Mouse (Mus musculus): ENCODE measurements around the gene Bcas1. TPM values are rescaled to one million over a fixed set of nuclear protein-coding genes. Genes with fewer than 3 reads are reported as not detected.

Gene Bcas1
- polyA plus RNA-seq, 1 experiment from 2014 or later = 5.7 TPM

GRCm38 (mm10) chr2:170322013-170322414 lies 105.6 kb downstream of the Bcas1 start:
- no peak overlapping the region for H3K4me3 ChIP-seq
- H3K9me3 ChIP-seq (replicated peaks) = 0 out of 2 replicates have a peak, but pooled peaks cover 2% of the 10 kb centered on the region
- no peak for ATAC-seq
- peaks cover 42% of the 10 kb centered on the region for H3K4me1 ChIP-seq
- peak overlapping the region; percentile 14; the same call in 1 of the 2 replicates for H3K4me2 ChIP-seq
- H3K27me3 ChIP-seq (replicated peaks) = peaks cover 27% of the 10 kb centered on the region
- H3K36me3 ChIP-seq = no peaks in the 10 kb centered on the region
- 0 out of 2 replicates have a peak overlapping the region, but pooled peaks have one; percentile 36 for H3K27ac ChIP-seq
- no peak overlapping the region for H3K9ac ChIP-seq
- 14% methylated on average over 3 of the region's 3 CpGs for WGBS (ENCODE audit: insufficient replicate concordance)

GRCm38 (mm10) chr2:170321579-170321978 lies 106.1 kb downstream of the Bcas1 start:
- no peak overlapping the region for H3K4me3 ChIP-seq
- no peak for ATAC-seq
- peak overlapping the region; percentile 14; the same call in 1 of the 2 replicates for H3K4me2 ChIP-seq
- H3K4me1 ChIP-seq = peaks cover 42% of the 10 kb centered on the region
- WGBS (ENCODE audit: insufficient replicate concordance) = 29% methylated on average over 5 of the region's 5 CpGs
- H3K27me3 ChIP-seq (replicated peaks) = peaks cover 27% of the 10 kb centered on the region
- no peaks in the 10 kb centered on the region for H3K36me3 ChIP-seq
- no peak overlapping the region for H3K9ac ChIP-seq
- H3K27ac ChIP-seq = 0 out of 2 replicates have a peak overlapping the region, but pooled peaks have one; percentile 36
- H3K9me3 ChIP-seq (replicated peaks) = 0 out of 2 replicates have a peak, but pooled peaks cover 2% of the 10 kb centered on the region

- Histone ChIP-seq H3K9ac (peak overlapping the region; percentile 50; the same call in 1 of the 2 replicates), H3K27me3 (replicated peaks) (peaks cover 23% of the 10 kb centered on the region), H3K36me3 (no peaks in the 10 kb centered on the region), H3K4me1 (peaks cover 42% of the 10 kb centered on the region), H3K4me3 (peak overlapping the region; percentile 54), H3K9me3 (replicated peaks) (0 out of 2 replicates have a peak, but pooled peaks cover 2% of the 10 kb centered on the region), H3K27ac (0 out of 2 replicates have a peak overlapping the region, but pooled peaks have one; percentile 30), H3K4me2 (peak overlapping the region; percentile 84)
- 12% methylated on average over 19 of the region's 20 CpGs for WGBS (ENCODE audit: insufficient replicate concordance)
- peak; percentile 53; the same call in 1 of the 2 replicates for ATAC-seq
Observed at GRCm38 (mm10) chr2:170319533-170320463, 107.8 kb downstream of the Bcas1 start.

- Histone ChIP-seq H3K9ac (peak overlapping the region; percentile 41; the same call in 1 of the 2 replicates), H3K27ac (peak overlapping the region; percentile 46; the same call in 1 of the 2 replicates), H3K9me3 (replicated peaks) (0 out of 2 replicates have a peak, but pooled peaks cover 2% of the 10 kb centered on the region), H3K4me2 (peak overlapping the region; percentile 84), H3K4me1 (peaks cover 37% of the 10 kb centered on the region), H3K4me3 (peak overlapping the region; percentile 54), H3K36me3 (no peaks in the 10 kb centered on the region), H3K27me3 (replicated peaks) (peaks cover 14% of the 10 kb centered on the region)
- WGBS (ENCODE audit: insufficient replicate concordance) = 9% methylated on average over 25 of the region's 25 CpGs
- peak; percentile 87 for ATAC-seq
Observed at GRCm38 (mm10) chr2:170318713-170319532, 108.7 kb downstream of the Bcas1 start.

GRCm38 (mm10) chr2:170316774-170317173 lies 110.9 kb downstream of the Bcas1 start:
- no peak for ATAC-seq
- no peaks in the 10 kb centered on the region for H3K36me3 ChIP-seq
- WGBS (ENCODE audit: insufficient replicate concordance) = 71% methylated on average over 4 of the region's 4 CpGs
- H3K4me2 ChIP-seq = no peak overlapping the region
- no peak overlapping the region for H3K4me3 ChIP-seq
- no peaks in the 10 kb centered on the region for H3K27me3 ChIP-seq (replicated peaks)
- H3K4me1 ChIP-seq = peaks cover 24% of the 10 kb centered on the region
- H3K9me3 ChIP-seq (replicated peaks) = 0 out of 2 replicates have a peak, but pooled peaks cover 2% of the 10 kb centered on the region
- H3K27ac ChIP-seq = no peak overlapping the region
- no peak overlapping the region for H3K9ac ChIP-seq

GRCm38 (mm10) chr2:170316344-170316743 lies 111.3 kb downstream of the Bcas1 start:
- no peak overlapping the region for H3K9ac ChIP-seq
- peaks cover 20% of the 10 kb centered on the region for H3K4me1 ChIP-seq
- H3K4me2 ChIP-seq = no peak overlapping the region
- 67% methylated on average over 8 of the region's 8 CpGs for WGBS (ENCODE audit: insufficient replicate concordance)
- no peak overlapping the region for H3K27ac ChIP-seq
- H3K36me3 ChIP-seq = no peaks in the 10 kb centered on the region
- H3K9me3 ChIP-seq (replicated peaks) = 0 out of 2 replicates have a peak, but pooled peaks cover 2% of the 10 kb centered on the region
- H3K27me3 ChIP-seq (replicated peaks) = no peaks in the 10 kb centered on the region
- H3K4me3 ChIP-seq = no peak overlapping the region
- no peak for ATAC-seq

- no peaks in the 10 kb centered on the region for H3K27me3 ChIP-seq (replicated peaks)
- no peak overlapping the region for H3K4me2 ChIP-seq
- no peak overlapping the region for H3K9ac ChIP-seq
- no peak overlapping the region for H3K27ac ChIP-seq
- H3K36me3 ChIP-seq = no peaks in the 10 kb centered on the region
- H3K4me3 ChIP-seq = no peak overlapping the region
- H3K9me3 ChIP-seq (replicated peaks) = no peaks in the 10 kb centered on the region
- no peaks in the 10 kb centered on the region for H3K4me1 ChIP-seq
- ATAC-seq = no peak
- WGBS (ENCODE audit: insufficient replicate concordance) = 60% methylated on average over 6 of the region's 6 CpGs
Observed at GRCm38 (mm10) chr2:170310988-170311359, 116.7 kb downstream of the Bcas1 start.

- Histone ChIP-seq H3K27me3 (replicated peaks) (no peaks in the 10 kb centered on the region), H3K4me3 (no peak overlapping the region), H3K9ac (no peak overlapping the region), H3K9me3 (replicated peaks) (no peaks in the 10 kb centered on the region), H3K4me1 (no peaks in the 10 kb centered on the region), H3K36me3 (no peaks in the 10 kb centered on the region), H3K4me2 (no peak overlapping the region), H3K27ac (no peak overlapping the region)
- no peak for ATAC-seq
- WGBS (ENCODE audit: insufficient replicate concordance) = 60% methylated on average over 13 of the region's 13 CpGs
Observed at GRCm38 (mm10) chr2:170310310-170310987, 117.2 kb downstream of the Bcas1 start.

- WGBS (ENCODE audit: insufficient replicate concordance) = 57% methylated on average over 9 of the region's 9 CpGs
Observed at GRCm38 (mm10) chr2:170308966-170309365, 118.7 kb downstream of the Bcas1 start.

GRCm38 (mm10) chr2:170308033-170308820 lies 119.4 kb downstream of the Bcas1 start:
- H3K4me3 ChIP-seq = no peak overlapping the region
- H3K4me2 ChIP-seq = no peak overlapping the region
- H3K27me3 ChIP-seq (replicated peaks) = no peaks in the 10 kb centered on the region
- WGBS (ENCODE audit: insufficient replicate concordance) = 64% methylated on average over 10 of the region's 10 CpGs
- no peak overlapping the region for H3K27ac ChIP-seq
- ATAC-seq = no peak
- no peak overlapping the region for H3K9ac ChIP-seq
- H3K4me1 ChIP-seq = no peaks in the 10 kb centered on the region
- H3K36me3 ChIP-seq = no peaks in the 10 kb centered on the region
- H3K9me3 ChIP-seq (replicated peaks) = no peaks in the 10 kb centered on the region

More at GRCm38 (mm10) chr2:170308966-170309365, 118.7 kb downstream of the Bcas1 start:
- H3K9me3 ChIP-seq (replicated peaks) = no peaks in the 10 kb centered on the region
- no peaks in the 10 kb centered on the region for H3K27me3 ChIP-seq (replicated peaks)
- no peak overlapping the region for H3K4me3 ChIP-seq
- no peak overlapping the region for H3K4me2 ChIP-seq
- H3K4me1 ChIP-seq = no peaks in the 10 kb centered on the region
- no peaks in the 10 kb centered on the region for H3K36me3 ChIP-seq
- no peak overlapping the region for H3K9ac ChIP-seq
- no peak overlapping the region for H3K27ac ChIP-seq
- no peak for ATAC-seq

Measured in liver, embryonic 12.5 days (tissue).